Mouse (Mus musculus) cerebellum, adult 2 months (tissue): Measurements from ENCODE around the gene Irak2.

Experiments used
- CTCF ChIP-seq: fragments of 200-500 bp; IDR thresholded peaks from 2 replicates; pipeline ENCODE4 v1.5.1; 2011; ENCODE audit warnings: low read depth, mild to moderate bottlenecking, control low read depth, low read length, moderate library complexity, borderline replicate concordance; ENCODE audit not compliant: insufficient read depth
- POLR2A ChIP-seq: fragments of 200-500 bp; IDR thresholded peaks from 2 replicates; pipeline ENCODE4 v1.6.1; 2011; ENCODE audit warnings: low read length, control low read depth, borderline replicate concordance; ENCODE audit not compliant: insufficient read depth

GRCm38 (mm10) chr6:113691084-113691462, 52.8 kb downstream of the Irak2 start:
- no peak for TF ChIP-seq CTCF
- no peak for TF ChIP-seq POLR2A
